Mouse (Mus musculus) T-cell, adult 2 months (primary cell): ENCODE results near the gene Clca2.
"Not testable (repeated sequence)": the region's sequence is repeated elsewhere in the genome, so short reads cannot be mapped to it uniquely, and the experiment has no call there.

Experiments used
- DNase-seq: peaks from one replicate; pipeline ENCODE4 v3.0.0; 2022; ENCODE audit warnings: low spot score

Gene Clca2

GRCm38 (mm10) chr3:145086180-145086579 is 13.1 kb downstream of the Clca2 start:
- DNase-seq: no peak

DNA sequence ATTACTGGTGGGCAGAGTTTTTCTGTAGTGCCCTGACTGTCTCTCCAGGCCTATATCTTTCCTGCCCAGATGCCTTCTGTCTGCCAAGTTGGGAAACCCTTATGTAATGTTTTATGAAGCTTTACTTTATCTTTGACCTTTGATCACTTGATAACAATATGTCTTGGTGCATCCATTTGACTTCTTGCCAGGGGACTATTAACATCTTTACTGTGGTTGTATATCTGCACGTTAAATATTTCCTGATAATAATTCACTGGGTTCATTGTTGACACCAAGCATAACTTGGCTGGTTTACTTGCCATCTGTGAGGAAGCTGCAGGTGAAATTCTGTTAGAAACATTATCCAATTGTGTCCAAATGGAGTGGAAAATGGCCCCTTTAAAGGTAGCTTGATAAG is 16.2 kb downstream of the Clca2 start:
- DNase-seq: no peak

- DNase-seq: no peak
Observed at GRCm38 (mm10) chr3:145080904-145081303, 18.3 kb downstream of the Clca2 start.

DNA sequence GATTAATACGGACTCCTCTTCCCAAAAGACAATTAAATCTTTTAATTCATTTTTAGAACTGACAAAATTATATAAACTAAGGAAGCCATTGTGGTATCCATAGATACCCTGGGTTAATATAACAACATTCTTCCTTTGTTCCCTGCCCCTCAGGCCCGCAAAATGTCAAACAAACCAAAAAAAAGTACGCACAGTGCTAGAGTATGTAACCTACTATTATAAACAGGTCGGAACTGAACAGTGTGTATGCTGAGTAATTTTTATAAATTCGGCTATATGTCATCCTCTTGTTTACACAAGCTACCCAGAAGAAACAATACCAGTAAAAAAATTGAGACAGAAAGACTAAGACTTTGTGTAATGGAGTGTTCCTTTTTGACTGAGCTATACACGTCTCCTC is 20.8 kb downstream of the Clca2 start:
- no peak for DNase-seq

DNA sequence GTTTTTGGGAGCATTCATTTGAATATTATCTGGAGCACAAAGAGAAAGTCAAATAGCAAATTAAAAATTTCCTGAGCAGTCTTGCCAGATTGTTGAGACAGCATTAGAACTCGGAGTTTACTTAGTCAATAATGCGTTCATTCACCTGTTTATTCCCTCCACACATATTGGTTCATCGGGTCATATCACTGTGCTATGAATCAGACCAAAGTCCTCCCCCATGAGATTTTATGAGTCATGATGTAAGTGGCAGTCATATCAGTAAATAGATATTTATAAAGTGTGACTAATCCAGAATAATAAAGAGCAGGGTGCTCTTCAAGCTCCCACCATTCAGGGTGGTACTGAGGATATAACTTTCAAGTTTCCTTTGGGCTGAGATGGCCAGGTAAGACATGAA is 26.9 kb downstream of the Clca2 start:
- DNase-seq: no peak

- no peak for DNase-seq
Observed at GRCm38 (mm10) chr3:145068964-145069363, 30.3 kb downstream of the Clca2 start.

DNA sequence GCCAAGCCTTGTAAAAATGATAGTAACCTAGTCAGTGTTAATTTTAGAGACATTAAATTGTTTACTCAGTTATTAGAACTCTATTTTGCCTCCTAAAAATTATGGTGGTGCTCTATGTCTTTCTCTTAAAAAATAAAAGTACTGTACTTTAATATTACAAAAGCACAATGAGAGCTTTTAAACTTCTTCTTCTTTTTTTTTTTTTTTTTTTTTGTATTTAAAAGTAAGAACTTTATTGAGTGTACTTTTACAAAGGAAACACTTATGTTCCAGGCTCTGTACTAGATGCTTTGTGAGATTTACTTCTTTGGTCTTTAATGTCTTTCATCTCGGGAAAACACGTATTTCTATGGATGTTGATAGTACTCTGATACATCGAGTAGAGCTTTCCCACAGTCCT is 44.1 kb downstream of the Clca2 start:
- DNase-seq: not testable (repeated sequence)

DNA sequence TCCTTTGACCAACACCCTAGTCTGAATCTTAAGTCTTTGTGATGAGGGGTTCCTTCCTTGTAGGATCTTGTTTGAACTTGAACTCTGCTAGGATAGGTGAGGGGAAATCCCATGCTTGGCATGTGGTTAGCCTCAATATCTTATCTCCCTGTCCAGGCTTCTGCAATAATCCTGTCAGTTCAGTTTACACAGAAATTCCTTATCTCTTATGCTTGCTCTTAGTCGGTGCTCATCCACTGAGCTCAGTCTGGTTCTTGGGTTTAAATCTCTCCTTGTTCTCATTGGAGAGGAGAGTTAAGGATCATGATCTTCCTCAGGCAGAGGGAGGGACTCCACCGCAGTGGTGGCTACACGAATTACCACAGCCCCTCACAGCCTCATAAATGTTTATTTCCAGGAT is 49.4 kb downstream of the Clca2 start:
- DNase-seq: no peak

- no peak for DNase-seq
Observed at GRCm38 (mm10) chr3:145038813-145039212, 60.4 kb downstream of the Clca2 start.

DNA sequence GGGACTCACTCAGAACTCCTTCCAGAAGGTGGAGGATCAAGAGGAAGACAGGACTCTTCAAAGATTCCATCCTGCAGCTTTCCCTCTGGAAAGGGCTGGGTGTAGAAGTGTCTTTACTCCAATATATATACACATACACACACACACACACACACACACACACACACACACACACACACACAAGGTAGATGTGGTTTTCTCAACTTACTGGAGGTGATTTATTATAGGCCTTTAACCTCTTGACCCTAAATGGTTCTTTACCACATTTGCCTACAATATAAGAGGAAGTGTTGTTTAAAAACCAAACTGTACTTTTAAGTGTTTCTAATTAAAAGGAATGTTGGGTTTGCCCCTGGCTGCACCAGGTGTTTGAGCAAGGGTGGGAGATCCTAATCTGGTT is 66.6 kb downstream of the Clca2 start, which contains the start of gene Clca1:
TSS of gene Clca1 (minus strand) at position 101 of the 400 bp plus-strand sequence.
- no peak for DNase-seq

DNA sequence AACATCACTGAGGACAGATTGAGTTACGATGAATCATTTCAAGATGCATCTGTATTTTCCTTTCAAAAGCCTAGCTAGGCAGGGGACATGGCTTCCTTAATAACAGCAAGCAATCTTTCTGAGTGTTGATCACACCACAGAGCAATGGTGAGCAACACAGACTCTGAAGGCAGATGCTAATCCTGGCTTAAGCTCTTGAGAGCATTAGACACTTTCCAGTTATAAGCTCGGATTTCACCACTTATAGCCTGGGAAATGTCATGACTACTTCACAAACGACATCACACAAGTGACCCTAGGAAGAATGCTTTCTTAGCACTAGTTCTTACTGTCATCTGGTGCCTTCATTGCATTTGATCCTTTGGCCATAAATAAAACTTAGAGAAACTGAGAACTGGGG is 71.2 kb downstream of the Clca2 start:
- no peak for DNase-seq

DNA sequence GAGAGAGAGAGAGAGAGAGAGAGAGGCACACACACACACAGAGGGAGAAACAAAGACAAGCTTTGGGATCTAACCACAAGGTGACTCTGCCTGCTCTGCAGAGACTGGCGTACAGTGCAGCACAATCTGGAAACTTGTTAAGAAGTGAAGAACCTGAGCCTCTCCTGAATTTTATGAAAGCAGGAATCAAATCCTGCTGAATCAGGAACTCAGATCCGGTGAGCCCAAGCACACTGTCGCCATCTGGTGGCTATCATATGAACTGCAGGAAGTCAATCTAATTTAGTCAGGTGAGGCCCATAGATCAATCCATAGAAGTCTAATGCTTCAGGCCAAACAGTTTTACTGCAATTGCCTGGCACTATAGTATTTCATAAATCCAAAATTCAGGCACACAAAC is 72.5 kb downstream of the Clca2 start:
- DNase-seq: no peak
